Mouse (Mus musculus) liver, adult (tissue): ENCODE measurements around the gene Tmem259.
A peak's percentile ranks its signal among the peaks of the same experiment; 100 is the strongest.

Experiments used
- GATA4 ChIP-seq: IDR thresholded peaks from 2 replicates; pipeline ENCODE4 v1.6.1; 2014; ENCODE audit warnings: mild to moderate bottlenecking, low read length; ENCODE audit not compliant: insufficient replicate concordance

The Tmem259 gene

DNA sequence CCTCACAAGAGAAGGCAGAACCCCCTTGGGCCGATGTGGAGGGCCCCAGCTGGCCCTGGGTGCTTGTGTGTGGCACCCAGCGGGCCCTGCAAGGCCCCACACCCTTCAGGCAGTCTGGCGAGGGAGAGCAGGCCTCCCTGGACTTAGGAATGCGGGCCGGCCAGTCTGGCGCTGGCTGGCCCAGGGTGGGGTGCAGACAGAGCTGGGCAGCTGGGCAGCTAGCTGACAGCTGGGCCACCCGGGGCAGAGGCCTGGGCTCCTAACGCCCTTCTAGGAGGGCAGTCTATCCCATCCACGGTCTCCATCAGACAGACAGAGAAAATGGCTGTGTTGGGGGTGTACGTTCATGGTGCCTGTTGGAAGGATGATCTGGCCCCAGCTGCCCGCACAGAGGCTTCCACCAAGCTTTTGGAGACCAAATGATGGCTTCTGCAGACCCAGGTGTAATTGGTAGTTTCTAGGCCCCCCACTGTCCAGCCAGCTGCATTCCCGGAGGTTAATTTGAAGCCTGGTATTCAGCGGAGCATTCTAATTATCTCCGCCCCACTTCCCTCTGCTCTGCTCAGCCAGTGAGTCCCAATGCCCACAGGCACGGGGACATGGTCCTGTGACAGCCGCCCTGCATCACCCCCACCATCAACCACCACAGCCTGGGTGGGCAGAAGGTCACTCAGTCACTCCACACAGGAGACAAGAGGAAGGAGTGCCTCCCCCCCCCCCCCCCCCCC, 38.5 kb downstream of the Tmem259 start:
- no peak for TF ChIP-seq GATA4

DNA sequence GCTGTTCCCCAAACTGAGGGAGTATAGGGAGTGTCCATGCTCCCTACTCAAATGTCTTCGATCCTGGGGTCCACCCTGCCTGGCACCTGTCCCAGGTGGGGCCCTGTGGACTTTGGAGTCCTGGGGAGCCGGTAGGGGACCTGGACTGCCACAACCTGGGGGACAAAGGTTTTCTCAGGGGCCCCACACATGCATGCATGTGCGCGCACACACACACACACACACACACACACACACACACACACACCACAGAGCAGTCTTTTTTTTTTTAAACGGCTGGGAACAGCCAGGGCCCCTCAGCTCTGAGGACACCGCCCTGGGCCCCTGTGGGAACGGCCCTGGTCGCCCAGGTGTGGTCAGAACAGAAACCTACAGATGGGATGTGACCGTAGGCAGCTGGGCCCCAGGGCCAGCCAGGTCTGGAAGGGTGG, 40.6 kb downstream of the Tmem259 start:
- no peak for TF ChIP-seq GATA4

DNA sequence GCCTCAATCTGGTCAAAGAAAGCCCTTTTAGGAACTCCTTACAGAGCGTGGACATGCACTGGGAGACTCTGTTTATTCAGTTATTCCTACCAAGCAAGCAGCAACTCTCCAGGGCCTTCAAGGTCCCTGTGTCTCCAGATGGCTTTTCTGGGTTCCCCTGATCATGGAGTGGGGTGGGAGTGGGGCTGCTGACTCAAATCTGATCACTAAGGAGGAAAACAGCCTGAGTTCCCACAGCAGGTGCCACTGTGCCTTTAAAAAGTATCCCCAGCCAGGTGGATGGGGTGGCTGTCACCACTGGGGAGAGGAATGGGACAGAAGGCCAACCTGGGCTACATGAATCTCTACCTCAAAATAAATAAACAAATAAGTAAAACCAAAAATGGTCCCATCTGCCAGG, 41.1 kb downstream of the Tmem259 start:
- no peak for TF ChIP-seq GATA4

DNA sequence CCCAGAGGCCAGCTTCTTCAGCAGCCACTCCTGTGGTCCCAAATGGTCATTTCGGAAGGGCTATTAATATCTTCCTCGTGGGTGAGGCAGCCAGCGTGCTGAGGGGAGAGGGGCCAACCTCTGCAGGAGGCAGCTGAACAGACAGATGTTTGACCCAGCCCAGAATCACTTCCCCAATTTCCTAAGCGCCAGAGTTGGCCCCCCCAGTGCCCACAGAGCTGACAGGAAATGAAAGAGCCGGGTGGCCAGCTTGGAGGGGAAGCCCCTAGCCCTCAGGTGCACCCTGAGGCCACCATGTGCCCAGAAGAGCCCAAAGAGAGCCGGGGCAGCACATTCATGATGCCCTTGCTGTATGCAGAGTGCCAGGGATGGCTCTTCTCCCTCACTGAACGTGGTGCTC, 43.4 kb downstream of the Tmem259 start:
- TF ChIP-seq GATA4: no peak

DNA sequence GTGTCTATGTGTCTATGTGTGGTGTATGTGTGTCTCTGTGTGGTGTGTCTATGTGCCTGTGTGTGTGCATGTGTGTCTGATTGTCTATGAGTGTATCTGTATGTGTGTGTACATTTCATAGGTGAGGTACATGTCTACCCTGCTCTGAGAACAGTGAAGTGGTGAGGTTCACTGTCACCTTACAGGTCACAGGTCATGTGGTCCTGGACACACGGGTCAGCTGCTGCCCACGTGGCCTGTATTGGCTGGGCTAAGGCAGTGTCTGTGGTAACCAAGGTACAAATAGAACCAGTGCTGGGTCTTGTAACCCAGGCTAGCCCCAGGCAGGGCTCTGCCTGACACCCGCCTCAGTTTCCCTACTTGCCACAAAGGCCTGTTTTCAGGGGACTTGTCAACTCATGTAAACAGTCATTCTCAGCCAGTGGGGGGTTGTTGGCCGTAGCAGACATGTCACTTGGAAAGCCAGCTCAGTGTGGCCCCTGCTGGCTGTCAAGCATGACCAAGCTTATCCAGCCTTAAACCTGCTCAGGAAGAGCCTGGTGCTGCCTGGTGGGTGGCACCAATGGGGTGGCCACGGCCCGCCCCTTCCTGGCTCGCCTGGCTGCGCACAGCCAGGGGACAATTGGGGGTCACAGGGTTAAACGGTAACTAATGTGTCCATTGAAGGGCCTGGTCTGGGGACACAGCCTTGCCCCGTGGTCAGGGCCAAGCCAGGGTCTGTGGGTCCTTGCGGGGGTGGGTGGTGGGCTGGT, 46.2 kb downstream of the Tmem259 start:
- no peak for TF ChIP-seq GATA4

DNA sequence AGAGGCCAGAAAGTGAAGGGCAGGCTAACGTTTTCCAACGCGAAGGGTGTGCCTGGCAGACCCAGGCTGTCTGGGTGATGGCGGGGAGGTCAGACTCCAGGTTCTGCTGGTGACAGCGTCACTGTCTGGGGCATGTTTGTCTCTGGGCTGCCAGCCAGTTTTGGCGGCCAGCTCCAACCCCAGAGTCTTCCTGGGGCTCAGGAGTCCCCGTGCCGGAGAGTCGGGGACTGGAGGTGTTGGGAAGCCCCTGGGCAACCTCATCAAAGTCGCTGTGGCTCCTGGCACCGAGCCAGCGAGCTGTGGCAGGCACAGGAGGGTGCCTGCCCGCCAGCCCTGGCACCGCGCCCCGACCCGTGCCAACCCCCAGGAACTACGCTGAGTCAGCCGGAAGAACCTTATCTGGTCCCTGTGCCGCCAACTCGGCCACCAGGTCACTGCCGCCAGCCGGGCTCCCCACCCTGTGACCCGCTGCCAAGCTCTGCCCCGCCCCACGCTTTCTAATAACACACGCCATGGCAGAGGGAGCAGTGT, 47.2 kb downstream of the Tmem259 start:
- TF ChIP-seq GATA4: peak; percentile 99; the same call in 1 of the 2 replicates

DNA sequence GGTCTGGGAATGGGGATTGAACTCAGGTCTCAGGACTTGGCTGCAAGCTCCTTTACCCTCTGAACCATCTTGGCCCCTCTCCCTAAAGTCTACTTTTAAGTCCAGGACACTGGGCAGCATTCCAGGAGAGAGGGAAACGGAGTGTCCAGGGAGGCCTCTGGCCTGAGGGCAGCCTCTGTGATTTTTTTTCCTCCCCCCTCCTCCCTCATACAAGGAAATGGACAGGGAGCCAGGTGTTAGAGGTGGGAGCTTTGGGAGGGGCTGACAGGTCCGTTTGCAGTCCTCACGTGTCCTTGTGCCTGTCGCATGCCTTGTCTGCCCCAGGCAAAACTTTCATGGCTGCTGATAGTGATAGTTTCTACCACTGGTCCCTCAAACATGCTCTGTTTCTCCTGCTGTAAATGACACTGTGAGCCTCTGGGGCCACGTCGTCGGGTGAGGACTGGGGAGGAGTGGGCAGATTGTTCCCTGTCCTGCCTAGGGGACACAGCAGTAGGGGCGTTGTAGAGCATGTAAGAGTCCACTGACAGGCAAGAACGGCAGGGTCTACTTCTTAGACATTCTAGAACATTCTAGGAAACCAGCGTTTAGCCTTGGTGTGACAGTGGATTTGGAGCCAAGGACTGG, 47.7 kb downstream of the Tmem259 start:
- TF ChIP-seq GATA4: no peak

DNA sequence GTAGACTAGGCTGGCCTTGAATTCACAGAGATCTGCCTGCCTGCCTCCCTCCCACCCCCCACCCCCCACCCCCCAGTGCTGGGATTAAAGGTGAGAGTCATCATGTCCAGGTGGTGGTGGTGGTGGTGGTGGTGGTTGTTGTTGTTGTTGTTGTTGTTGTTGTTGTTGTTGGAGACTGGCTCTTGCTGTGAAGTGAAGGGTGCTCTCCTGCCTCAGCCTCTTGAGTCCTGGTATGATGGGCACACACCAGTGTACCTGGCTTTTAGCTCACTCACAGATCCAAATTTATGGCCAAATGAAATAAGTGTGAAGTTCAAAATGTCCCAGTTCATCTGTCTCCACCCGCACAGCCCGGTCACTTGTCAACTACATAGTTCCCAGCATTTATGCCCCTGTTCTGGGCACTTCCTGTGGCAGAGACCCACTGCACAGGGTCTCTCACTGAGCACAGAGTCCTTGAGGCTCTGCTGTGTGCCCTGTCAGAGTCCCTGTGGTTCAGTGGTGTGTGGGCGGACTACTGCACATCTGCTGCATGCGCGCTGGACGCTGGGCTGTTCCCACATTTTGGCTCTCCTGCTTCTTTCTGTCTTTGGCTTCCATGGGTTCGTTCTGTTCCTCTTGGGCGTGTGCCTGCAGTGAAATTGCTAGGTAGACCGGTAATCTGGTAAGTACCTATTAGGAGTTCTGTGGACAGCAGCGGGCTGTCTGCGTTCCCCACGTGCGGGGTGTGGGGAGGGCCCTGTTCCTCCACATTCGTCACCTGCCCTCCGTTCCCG, 49.1 kb downstream of the Tmem259 start:
- TF ChIP-seq GATA4: no peak

DNA sequence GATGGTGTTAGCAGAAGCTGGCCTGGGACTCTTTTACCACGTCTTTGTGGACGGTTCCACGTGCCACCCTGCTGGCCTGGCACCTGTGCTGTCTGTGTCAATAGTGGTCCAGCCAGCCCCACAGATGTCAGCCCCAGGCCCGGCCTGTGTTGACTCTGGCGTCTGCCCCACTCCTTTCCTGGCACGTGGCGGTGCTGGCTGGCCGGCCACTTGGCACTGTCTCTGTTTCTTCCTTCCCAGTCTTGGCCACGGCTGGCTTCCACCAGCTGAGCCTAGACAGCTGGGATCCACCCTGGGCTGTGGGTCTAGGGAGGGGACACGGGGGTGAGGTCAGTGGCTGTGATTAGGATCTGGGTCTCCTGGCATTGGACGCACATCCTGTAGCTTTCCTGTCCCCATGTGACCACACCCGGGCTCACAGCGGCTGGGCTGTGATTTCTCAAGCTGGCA, 49.8 kb downstream of the Tmem259 start:
- TF ChIP-seq GATA4: peak; percentile 84; the same call in 1 of the 2 replicates

DNA sequence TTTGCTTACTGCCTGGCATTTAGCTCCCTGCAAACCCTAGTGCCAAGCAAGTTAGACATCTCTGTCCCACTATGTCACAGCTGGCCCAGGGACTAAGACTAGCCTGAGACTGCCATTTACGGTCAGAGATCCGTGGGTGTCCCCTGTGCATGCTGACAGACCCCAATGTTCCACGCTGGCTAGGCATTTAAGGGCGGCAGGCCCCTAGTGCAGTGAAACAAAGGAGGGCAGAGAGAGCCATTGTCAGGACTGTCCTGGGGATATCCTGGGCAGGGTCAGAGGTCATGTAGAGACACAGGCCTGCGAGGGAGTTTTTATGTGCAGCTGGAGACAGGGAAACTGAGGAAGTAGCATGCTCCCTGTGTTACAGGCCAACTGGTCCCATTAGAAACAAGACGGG, 50.3 kb downstream of the Tmem259 start:
- no peak for TF ChIP-seq GATA4

DNA sequence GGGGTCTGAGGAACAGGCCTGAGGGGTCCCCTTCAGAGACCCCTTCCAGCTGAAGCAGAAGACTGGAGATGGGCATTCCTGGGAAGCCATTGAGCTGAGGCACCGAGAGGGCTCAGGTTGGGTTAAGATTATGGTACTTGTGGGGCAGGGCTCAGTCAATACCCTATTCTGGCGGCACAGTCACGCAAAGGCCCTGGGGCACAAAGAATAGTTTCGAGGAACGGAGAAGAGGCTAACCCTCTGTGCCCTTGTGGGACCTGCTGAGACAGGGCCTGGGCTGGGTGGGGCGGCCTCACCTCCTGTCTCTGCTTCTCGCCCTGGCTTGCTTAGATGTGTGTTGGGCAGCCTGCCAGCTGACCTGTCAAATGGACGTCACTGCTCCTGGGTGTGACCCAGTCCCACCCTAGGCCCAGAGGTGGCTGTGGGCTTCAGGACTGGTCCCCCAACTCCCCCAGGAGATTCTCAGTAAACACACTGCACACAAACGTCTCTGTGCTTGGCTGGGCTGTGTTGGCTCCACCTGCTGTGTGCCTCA, 50.9 kb downstream of the Tmem259 start:
- no peak for TF ChIP-seq GATA4

DNA sequence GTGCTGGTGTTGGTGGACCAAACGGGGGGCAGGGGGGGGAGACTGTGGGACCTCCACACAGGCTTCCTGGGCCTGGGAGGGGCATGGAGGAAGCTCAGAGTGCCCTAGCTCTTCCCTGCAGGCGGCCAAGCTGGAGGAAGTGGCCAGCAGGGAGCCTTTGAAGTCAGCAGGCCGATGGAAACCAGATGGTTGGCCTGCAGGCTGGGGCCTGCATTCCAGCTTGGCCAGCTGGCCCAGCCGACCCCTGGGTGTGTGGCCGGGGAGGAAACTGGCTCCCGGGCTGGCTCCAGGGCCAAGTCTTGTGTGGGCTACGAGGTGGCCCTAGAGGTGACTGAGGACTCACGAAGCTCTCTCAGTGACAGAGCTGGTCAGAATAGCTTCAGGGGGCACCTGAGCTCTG, 51.4 kb downstream of the Tmem259 start:
- TF ChIP-seq GATA4: no peak

DNA sequence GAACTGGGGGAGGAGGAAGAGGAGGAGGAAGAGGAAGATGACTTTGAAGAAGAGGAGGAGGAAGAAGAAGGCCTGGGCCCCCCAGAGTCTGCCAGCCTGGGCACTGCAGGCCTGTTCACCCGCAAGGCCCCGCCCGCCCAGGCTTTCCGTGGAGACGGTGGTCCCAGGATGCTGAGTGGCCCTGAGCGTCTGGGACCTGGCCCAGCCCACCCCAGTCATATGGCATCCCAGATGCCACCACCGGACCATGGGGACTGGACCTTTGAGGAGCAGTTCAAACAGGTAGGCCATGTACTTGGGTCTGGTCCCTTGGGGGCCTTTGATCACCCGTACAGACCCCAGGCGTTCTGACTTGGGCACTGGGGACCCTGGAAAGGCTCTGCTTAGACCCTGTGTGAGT, 52.3 kb downstream of the Tmem259 start:
- no peak for TF ChIP-seq GATA4

DNA sequence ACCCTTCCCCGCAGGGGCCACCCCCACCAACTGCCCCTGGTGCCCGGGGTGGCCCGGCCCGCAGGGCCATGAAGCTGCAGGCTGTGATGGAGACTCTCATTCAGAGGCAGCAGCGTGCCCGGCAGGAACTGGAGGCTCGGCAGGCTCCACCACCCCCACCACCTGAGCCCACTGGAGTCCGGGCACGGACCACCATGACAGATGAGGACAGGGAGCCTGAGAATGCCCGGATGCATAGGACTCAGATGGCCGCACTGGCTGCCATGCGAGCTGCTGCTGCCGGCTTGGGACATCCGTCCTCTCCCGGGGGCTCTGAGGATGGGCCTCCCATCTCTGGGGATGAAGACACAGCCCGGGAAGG, 53.3 kb downstream of the Tmem259 start:
- TF ChIP-seq GATA4: no peak

DNA sequence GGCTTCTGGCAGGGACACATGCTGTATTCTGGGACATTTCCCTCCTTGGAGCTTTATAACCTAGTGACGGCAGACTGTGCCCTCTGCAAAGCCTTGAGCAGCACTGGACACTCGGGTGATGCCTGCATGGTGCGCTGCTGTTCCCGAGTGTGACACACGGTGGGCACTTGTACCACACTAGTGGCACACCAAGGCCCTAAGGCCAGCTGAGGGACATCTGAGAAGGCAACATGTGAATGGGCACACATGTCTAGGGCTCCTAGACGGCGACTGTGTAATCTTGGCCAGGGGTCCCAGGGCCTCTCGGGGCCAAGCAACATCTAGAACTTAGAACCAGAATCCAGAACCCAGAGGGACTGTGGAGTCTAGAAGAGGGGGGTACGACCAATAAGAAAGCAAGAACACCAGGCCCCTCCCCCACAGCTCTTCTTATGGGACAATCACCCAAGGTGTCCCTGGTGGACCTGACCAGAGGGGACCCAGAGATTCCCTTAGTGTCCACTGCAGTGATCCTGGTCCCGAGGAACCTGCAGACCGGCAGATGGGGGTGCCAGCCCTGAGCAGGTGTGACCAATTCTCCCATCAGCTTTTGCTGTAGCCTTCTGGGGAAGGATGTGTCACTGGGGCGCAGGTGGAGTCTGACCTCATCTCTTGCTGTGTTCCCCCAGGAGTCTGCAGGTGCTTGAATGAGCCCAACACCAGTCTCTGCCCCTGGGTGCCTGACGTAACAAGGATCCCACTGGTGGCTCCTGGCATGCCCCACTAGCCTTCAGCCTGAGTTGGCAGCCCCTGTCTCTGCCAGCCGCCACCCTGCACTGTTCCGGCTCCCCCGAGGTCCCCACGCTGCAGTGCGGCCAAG, 53.9 kb downstream of the Tmem259 start:
- no peak for TF ChIP-seq GATA4
